Mouse (Mus musculus): ENCODE measurements around the gene Flywch2.

GRCm38 (mm10) chr17:23742941-23743340, 42.9 kb downstream of the Flywch2 start:
- TF ChIP-seq POLR2A (IDR thresholded peaks at IDR 0.05; ENCODE audit: extremely low read depth, insufficient read depth, low read length) (no peak), CTCF (IDR thresholded peaks at IDR 0.05; ENCODE audit: extremely low read depth, insufficient read depth, low read length) (no peak)

Measured in cortical plate, adult 2 months (tissue).